Mouse (Mus musculus) hindbrain, embryonic 14.5 days (tissue): ENCODE measurements around the gene Mup4. TPM values are rescaled to one million over a fixed set of nuclear protein-coding genes. Genes with fewer than 3 reads are reported as not detected.
"Not testable (repeated sequence)": the region's sequence is repeated elsewhere in the genome, so short reads cannot be mapped to it uniquely, and the experiment has no call there.

Experiments used
- ATAC-seq: fragments of 200-750 bp; cut with Nextera tagmentation; 2 replicates; pipeline ENCODE4 v1.8.0; 2017; ENCODE audit warnings: moderate number of reproducible peaks, mild to moderate bottlenecking, moderate TSS enrichment, moderate library complexity; ENCODE audit not compliant: low FRiP score
- DNase-seq: peaks from one replicate; pipeline ENCODE4 v3.0.0-alpha.2; 2015; ENCODE audit warnings: low spot score
- H3K27ac ChIP-seq: fragments of 300-500 bp; sonication (generic); 2 replicates; pipeline ENCODE4 v1.5.1; 2014; ENCODE audit warnings: mild to moderate bottlenecking, moderate library complexity
- H3K27me3 ChIP-seq: fragments of 300-500 bp; sonication (generic); 2 replicates; pipeline ENCODE4 v1.6.1; 2014; ENCODE audit warnings: mild to moderate bottlenecking, low read length, mixed read lengths; ENCODE audit not compliant: control insufficient read depth, insufficient read depth
- H3K36me3 ChIP-seq: fragments of 300-500 bp; sonication (generic); replicated peaks from 2 replicates; pipeline ENCODE4 v1.6.1; 2014; ENCODE audit not compliant: control insufficient read depth, insufficient read depth
- H3K4me1 ChIP-seq: fragments of 300-500 bp; sonication (generic); replicated peaks from 2 replicates; pipeline ENCODE4 v1.6.1; 2014; ENCODE audit warnings: antibody characterized with exemption, low read length, mixed read lengths; ENCODE audit not compliant: control insufficient read depth, insufficient read depth
- H3K4me2 ChIP-seq: fragments of 300-500 bp; sonication (generic); replicated peaks from 2 replicates; pipeline ENCODE4 v1.6.1; 2014; ENCODE audit warnings: mild to moderate bottlenecking, moderate library complexity
- H3K4me3 ChIP-seq: fragments of 300-500 bp; sonication (generic); replicated peaks from 2 replicates; pipeline ENCODE4 v1.5.1; 2014; ENCODE audit warnings: mild to moderate bottlenecking, low read length
- H3K9ac ChIP-seq: fragments of 300-500 bp; sonication (generic); 2 replicates; pipeline ENCODE4 v1.6.1; 2014
- H3K9me3 ChIP-seq: fragments of 300-500 bp; sonication (generic); 2 replicates; pipeline ENCODE4 v1.6.1; 2016; ENCODE audit warnings: low read length; ENCODE audit not compliant: control insufficient read depth
- WGBS: fragments of 180-500 bp; shearing (Covaris S2); extraction: QIAGEN DNeasy Blood & Tissue Kit; methylation state at CpG from one replicate; pipeline ENCODE4 v1.1.7; 2014; 5-methylcytosine and 5-hydroxymethylcytosine counted together
- polyA plus RNA-seq: library from polyadenylated mRNA; unstranded; fragments of >200 nt; fragmentation: Nextera tagmentation; extraction: Ambion mirVana; gene quantifications from 2 replicates; pipeline ENCODE4 v1.2.1, GENCODE M21; 2014

Mup4 gene
- not detected in 2 replicates for polyA plus RNA-seq

GRCm38 (mm10) chr4:59960610-59961009 is at the start of gene Mup4:
Mup4 (minus strand) TSS chr4:59960710.
- H3K9ac ChIP-seq, result no peak within 1 kb of the TSS
- H3K27me3 ChIP-seq, result no peaks in the 10 kb centered on the region
- no peaks in the 10 kb centered on the region for H3K4me1 ChIP-seq
- DNase-seq (no peak), ATAC-seq (no peak)
- H3K9me3 ChIP-seq, result no peaks in the 10 kb centered on the region
- no peak within 1 kb of the TSS for H3K4me2 ChIP-seq
- H3K4me3 ChIP-seq, result no peak within 1 kb of the TSS
- no peaks in the 10 kb centered on the region for H3K36me3 ChIP-seq
- 88% methylated on average over 3 of the region's 3 CpGs for WGBS
- no peak within 1 kb of the TSS for H3K27ac ChIP-seq

GRCm38 (mm10) chr4:59997894-59998293 is 37.4 kb upstream of the Mup4 start:
- H3K9ac ChIP-seq, H3K4me3 ChIP-seq, H3K4me2 ChIP-seq, ATAC-seq, DNase-seq, H3K27me3 ChIP-seq, H3K36me3 ChIP-seq, H3K9me3 ChIP-seq, H3K4me1 ChIP-seq, H3K27ac ChIP-seq: not testable (repeated sequence)

- ATAC-seq, result no peak
- Histone ChIP-seq H3K36me3 (no peaks in the 10 kb centered on the region), H3K4me2 (no peak within 1 kb of the TSS), H3K9me3 (no peaks in the 10 kb centered on the region), H3K4me3 (no peak within 1 kb of the TSS), H3K4me1 (no peaks in the 10 kb centered on the region), H3K9ac (no peak within 1 kb of the TSS), H3K27me3 (no peaks in the 10 kb centered on the region), H3K27ac (no peak within 1 kb of the TSS)
- DNase-seq, result no peak
- WGBS, result 18% methylated on average over 3 of the region's 3 CpGs
Measured at GRCm38 (mm10) chr4:59963405-59964344, 3.2 kb upstream of the Mup4 start, which contains the start of gene Mup6. Mup6 (plus strand) TSS chr4:59964294.

- Histone ChIP-seq H3K4me3 (no peak overlapping the region), H3K27ac (no peak overlapping the region), H3K9ac (no peak overlapping the region), H3K36me3 (no peaks in the 10 kb centered on the region), H3K4me2 (no peak overlapping the region), H3K9me3 (no peaks in the 10 kb centered on the region), H3K4me1 (no peaks in the 10 kb centered on the region), H3K27me3 (no peaks in the 10 kb centered on the region)
- ATAC-seq, result no peak
- DNase-seq, result no peak
- 77% methylated on average over 2 of the region's 2 CpGs for WGBS
Measured at GRCm38 (mm10) chr4:59937543-59937942, 23.0 kb downstream of the Mup4 start.

- H3K4me1 ChIP-seq, result no peaks in the 10 kb centered on the region
- WGBS, result 55% methylated on average over 6 of the region's 6 CpGs
- DNase-seq, result peak; percentile 43
Measured at GRCm38 (mm10) chr4:59932505-59933281, 27.8 kb downstream of the Mup4 start.

GRCm38 (mm10) chr4:59928347-59928746 is 32.2 kb downstream of the Mup4 start:
- H3K4me1 ChIP-seq, result no peaks in the 10 kb centered on the region
- DNase-seq (peak; percentile 53), ATAC-seq (no peak; the same call in 1 of the 2 replicates)

More at GRCm38 (mm10) chr4:59932505-59933281, 27.8 kb downstream of the Mup4 start:
- peak; percentile 89 for ATAC-seq
- Histone ChIP-seq H3K27me3 (no peaks in the 10 kb centered on the region), H3K4me2 (no peak overlapping the region), H3K36me3 (no peaks in the 10 kb centered on the region), H3K27ac (no peak overlapping the region), H3K9me3 (no peaks in the 10 kb centered on the region), H3K4me3 (no peak overlapping the region), H3K9ac (no peak overlapping the region)

GRCm38 (mm10) chr4:59927666-59928065 is 32.8 kb downstream of the Mup4 start:
- H3K27ac ChIP-seq, result no peak overlapping the region
- H3K4me3 ChIP-seq, result no peak overlapping the region
- no peak overlapping the region for H3K4me2 ChIP-seq
- WGBS, result 79% methylated on average over 3 of the region's 3 CpGs
- no peak overlapping the region for H3K9ac ChIP-seq
- ATAC-seq (no peak), DNase-seq (no peak)
- H3K36me3 ChIP-seq, result no peaks in the 10 kb centered on the region
- no peaks in the 10 kb centered on the region for H3K9me3 ChIP-seq
- no peaks in the 10 kb centered on the region for H3K4me1 ChIP-seq
- H3K27me3 ChIP-seq, result no peaks in the 10 kb centered on the region

More at GRCm38 (mm10) chr4:59928347-59928746, 32.2 kb downstream of the Mup4 start:
- H3K27me3 ChIP-seq, result no peaks in the 10 kb centered on the region
- no peak overlapping the region for H3K4me3 ChIP-seq
- no peaks in the 10 kb centered on the region for H3K36me3 ChIP-seq
- no peak overlapping the region for H3K9ac ChIP-seq
- no peak overlapping the region for H3K27ac ChIP-seq
- 20% methylated on average over 6 of the region's 6 CpGs for WGBS
- no peaks in the 10 kb centered on the region for H3K9me3 ChIP-seq
- no peak overlapping the region for H3K4me2 ChIP-seq

- H3K9ac ChIP-seq, result no peak overlapping the region
- no peak overlapping the region for H3K27ac ChIP-seq
- H3K27me3 ChIP-seq, result no peaks in the 10 kb centered on the region
- ATAC-seq (no peak), DNase-seq (no peak)
- H3K4me2 ChIP-seq, result no peak overlapping the region
- no peaks in the 10 kb centered on the region for H3K4me1 ChIP-seq
- H3K9me3 ChIP-seq, result no peaks in the 10 kb centered on the region
- no peak overlapping the region for H3K4me3 ChIP-seq
- no peaks in the 10 kb centered on the region for H3K36me3 ChIP-seq
- WGBS, result 87% methylated on average over 9 of the region's 9 CpGs
Measured at GRCm38 (mm10) chr4:59925082-59925481, 35.4 kb downstream of the Mup4 start.

GRCm38 (mm10) chr4:59917966-59918365 is 42.5 kb downstream of the Mup4 start:
- Histone ChIP-seq H3K4me2 (no peak overlapping the region), H3K9me3 (no peaks in the 10 kb centered on the region), H3K36me3 (no peaks in the 10 kb centered on the region), H3K4me3 (no peak overlapping the region), H3K9ac (no peak overlapping the region), H3K27ac (no peak overlapping the region), H3K4me1 (no peaks in the 10 kb centered on the region), H3K27me3 (0 out of 2 replicates have a peak, but pooled peaks cover 7% of the 10 kb centered on the region)
- 89% methylated on average over 3 of the region's 3 CpGs for WGBS
- ATAC-seq (no peak), DNase-seq (no peak)
